Mouse (Mus musculus) spleen, postnatal 36 days (tissue): ENCODE measurements around the gene Stard3nl.

Experiments
- DNase-seq, 2 experiments: peaks; one replicate each; pipeline ENCODE4 v3.0.0; 2022; ENCODE audit warnings: low spot score in 2 of 2, mixed read lengths in 1 of 2

Gene Stard3nl

GRCm38 (mm10) chr13:19395688-19396354 is at the start of gene Stard3nl:
Stard3nl (minus strand) TSS chr13:19395795.
- DNase-seq: peak; percentile 98

- DNase-seq: no peak
Measured at GRCm38 (mm10) chr13:19438040-19438439, 42.4 kb upstream of the Stard3nl start.

GRCm38 (mm10) chr13:19429812-19430370 is 34.3 kb upstream of the Stard3nl start:
- DNase-seq: no peak

GRCm38 (mm10) chr13:19428076-19428475 is 32.5 kb upstream of the Stard3nl start:
- no peak for DNase-seq

- DNase-seq: no peak
Measured at GRCm38 (mm10) chr13:19424563-19424962, 29.0 kb upstream of the Stard3nl start.

- no peak for DNase-seq
Measured at GRCm38 (mm10) chr13:19422521-19422920, 26.9 kb upstream of the Stard3nl start.

- DNase-seq: peak; percentile 45 to 47
Measured at GRCm38 (mm10) chr13:19417885-19418521, 22.4 kb upstream of the Stard3nl start.

GRCm38 (mm10) chr13:19415894-19416531 is 20.4 kb upstream of the Stard3nl start:
- DNase-seq: peak; percentile 56 to 63

- DNase-seq: no peak
Measured at GRCm38 (mm10) chr13:19415337-19415736, 19.7 kb upstream of the Stard3nl start.

- DNase-seq: no peak
Measured at GRCm38 (mm10) chr13:19412334-19412939, 16.8 kb upstream of the Stard3nl start.

GRCm38 (mm10) chr13:19411886-19412285 is 16.3 kb upstream of the Stard3nl start:
- DNase-seq: no peak

- DNase-seq: no peak
Measured at GRCm38 (mm10) chr13:19410694-19411093, 15.1 kb upstream of the Stard3nl start.

- DNase-seq: no peak
Measured at GRCm38 (mm10) chr13:19407953-19408352, 12.4 kb upstream of the Stard3nl start.

- no peak for DNase-seq
Measured at GRCm38 (mm10) chr13:19404623-19405022, 9.0 kb upstream of the Stard3nl start.

- no peak for DNase-seq
Measured at GRCm38 (mm10) chr13:19394798-19395687, 552 bp downstream of the Stard3nl start.

GRCm38 (mm10) chr13:19394171-19394570 is 1.4 kb downstream of the Stard3nl start:
- no peak for DNase-seq

GRCm38 (mm10) chr13:19393731-19394130 is 1.9 kb downstream of the Stard3nl start:
- DNase-seq: no peak

- DNase-seq: no peak
Measured at GRCm38 (mm10) chr13:19391608-19392007, 4.0 kb downstream of the Stard3nl start.

GRCm38 (mm10) chr13:19390296-19390695 is 5.3 kb downstream of the Stard3nl start:
- no peak for DNase-seq

- DNase-seq: no peak
Measured at GRCm38 (mm10) chr13:19389896-19390295, 5.7 kb downstream of the Stard3nl start.

GRCm38 (mm10) chr13:19389434-19389833 is 6.2 kb downstream of the Stard3nl start:
- DNase-seq: no peak
